Mouse (Mus musculus) kidney, postnatal 4 days (tissue): ENCODE data around the gene Zbbx.
A peak's percentile ranks its signal among the peaks of the same experiment; 100 is the strongest.

ENCODE experiments used
- DNase-seq, 2 experiments: peaks; one replicate each; pipeline ENCODE4 v3.0.0; 2021; ENCODE audit warnings: mixed read lengths in 2 of 2

Gene Zbbx

DNA sequence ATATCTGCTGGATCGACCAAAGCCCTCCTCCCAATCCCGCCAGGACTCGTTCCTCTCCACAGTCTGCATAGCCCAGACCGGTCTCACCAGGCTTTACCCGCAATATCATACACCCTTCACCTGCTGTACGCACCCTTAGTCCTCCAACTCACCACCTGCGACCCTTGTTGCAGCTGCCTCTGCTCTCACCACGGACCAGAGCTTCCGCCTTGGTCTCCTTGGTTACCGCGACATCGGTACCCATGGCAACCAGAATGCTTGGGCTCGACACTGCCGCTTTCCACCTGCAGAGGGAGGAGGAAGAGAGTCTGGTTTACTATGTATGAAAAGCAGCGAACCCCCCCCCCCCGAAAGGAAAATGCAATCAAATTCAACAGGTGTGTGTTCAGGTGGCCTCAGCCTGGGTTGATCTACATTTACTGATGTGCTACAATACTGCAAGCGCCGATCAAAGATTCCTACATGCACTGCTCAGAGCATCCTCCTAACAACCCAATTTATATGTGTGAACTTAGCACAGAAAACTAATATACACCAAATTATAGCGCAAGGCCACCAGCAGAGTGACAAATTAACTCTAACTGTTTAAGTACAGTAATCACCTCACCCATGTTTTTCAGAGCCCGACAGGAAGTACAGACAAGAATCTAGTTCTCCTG lies at the start of gene Zbbx:
TSS of gene Zbbx (minus strand) at position 197 of the 659 bp plus-strand sequence.
- peak; percentile 69 to 75 for DNase-seq

DNA sequence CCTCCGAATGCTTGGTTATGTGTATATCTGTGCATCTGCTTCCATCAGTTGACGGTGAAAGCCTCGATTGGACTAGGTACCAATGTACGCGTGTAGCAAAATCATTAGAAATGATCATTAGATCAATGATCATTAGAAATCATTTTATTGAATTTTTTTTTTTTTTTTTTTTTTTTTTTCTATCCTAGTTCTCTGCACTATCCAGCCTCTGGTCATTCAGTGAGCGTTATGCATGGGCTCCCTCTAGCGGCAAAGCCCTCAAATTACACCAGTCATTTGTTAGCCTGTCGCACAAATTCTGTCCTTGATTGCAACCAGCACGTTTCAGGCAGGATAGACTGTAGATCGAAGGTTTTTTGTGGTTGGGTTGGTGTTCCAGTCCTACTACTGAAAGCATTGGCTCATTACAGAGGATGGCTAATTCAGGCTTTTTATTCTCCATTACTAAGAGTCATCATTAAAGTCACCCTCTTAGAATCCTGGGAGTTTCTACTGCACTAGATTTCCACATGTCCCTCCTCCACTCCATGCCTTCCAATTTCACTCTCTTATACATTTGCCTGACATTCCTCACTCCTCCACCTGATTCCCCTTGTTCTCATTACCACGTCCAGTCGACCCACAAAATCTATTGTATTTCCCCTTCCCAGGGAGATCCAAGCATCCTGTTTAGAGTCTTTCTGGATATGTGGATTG lies 38.1 kb upstream of the Zbbx start:
- DNase-seq, result peak; percentile 68 to 70

DNA sequence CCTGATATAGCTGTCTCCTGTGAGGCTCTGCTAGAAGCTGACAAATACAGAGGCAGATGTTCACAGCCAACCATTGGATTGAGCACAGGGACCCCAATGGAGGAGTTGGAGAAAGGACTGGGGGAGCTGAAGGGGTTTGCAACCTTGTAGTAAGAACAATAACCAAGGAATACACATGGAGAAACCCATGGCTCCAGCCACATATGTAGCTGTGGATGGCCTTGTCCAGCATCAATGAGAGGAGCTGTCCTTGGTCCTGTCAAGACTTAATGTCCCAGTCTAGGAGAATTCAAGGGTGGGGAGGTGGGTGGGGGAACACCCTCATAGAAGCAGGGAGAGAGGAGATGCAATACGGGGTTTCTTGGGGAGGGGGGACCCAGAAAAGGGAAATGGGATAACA lies 17.8 kb upstream of the Zbbx start:
- peak in 1 of 2 experiments; percentile 3 for DNase-seq

DNA sequence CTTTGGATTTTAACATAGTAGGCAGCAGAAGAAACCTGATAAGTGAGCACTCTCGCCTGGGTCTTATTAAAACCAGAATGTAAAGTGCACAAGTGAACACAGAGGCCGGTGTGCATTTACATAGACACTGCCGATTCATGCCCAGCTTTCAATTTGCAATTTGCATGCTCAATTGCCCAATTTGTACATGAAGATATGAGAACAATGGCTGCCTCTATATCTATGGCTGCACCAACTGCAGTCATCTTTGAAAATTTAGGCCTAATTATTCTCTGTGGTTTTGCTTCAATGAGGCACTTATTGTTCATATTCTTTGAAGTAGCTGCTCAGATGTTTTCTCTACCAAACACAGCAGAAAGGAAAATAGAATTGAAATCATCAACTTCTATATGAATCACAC lies 23.0 kb downstream of the Zbbx start:
- DNase-seq, result no peak

DNA sequence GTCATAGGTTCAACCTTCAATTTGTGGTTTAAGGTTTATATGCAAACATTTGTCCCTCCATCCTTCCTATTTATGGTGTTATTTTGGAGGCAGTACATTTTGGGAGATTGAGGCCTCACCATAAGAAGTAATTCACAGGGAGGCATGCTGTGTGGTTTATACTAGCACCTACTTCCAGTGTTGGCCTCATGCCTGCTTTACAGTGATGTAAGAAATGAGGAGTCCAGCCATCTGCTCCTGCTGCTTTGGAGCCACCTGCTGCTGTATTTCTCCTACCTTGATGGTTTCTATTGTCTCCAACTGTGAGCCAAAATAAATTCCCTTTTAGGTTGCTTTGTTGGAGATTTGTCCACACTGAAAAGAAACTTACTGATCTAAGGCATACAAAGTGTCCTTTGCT lies 60.0 kb downstream of the Zbbx start:
- DNase-seq, result no peak

DNA sequence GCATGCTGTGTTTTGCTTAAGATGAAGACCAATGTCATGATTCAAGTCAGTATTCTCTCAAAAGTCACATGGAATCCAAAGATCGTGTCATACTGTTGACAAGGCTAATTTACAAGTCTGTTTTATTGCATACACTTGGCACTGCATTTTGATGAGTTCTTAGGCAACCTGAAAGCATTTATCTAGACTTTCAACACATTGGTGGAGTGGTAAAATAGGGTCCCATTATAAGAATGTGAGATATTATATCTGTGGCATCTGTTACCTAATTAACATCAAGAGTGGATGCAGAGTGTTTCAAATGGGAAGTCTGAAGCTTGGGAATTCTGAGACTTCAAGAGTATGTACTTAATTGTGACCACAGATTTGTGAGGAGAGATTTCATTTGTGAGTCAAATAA lies 79.1 kb downstream of the Zbbx start:
- no peak for DNase-seq

DNA sequence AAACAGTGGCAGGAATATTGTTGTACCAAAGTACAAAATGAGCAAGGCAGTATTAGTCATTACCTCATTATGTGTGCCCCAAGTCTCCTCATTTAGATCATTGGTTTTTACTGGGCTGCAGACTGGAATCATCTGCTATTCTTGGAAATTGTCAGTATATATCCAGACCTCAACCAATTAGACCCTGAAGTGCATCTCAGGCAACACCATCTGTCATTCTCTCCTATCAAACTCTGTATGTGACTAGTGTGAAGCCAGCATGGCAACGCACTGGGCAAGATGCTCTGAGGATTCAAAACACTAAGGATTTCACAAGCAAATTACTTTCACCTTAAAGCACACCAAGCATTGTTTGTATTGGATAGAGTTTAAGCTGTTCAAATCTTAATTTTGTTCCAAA lies 85.9 kb downstream of the Zbbx start:
- no peak for DNase-seq

DNA sequence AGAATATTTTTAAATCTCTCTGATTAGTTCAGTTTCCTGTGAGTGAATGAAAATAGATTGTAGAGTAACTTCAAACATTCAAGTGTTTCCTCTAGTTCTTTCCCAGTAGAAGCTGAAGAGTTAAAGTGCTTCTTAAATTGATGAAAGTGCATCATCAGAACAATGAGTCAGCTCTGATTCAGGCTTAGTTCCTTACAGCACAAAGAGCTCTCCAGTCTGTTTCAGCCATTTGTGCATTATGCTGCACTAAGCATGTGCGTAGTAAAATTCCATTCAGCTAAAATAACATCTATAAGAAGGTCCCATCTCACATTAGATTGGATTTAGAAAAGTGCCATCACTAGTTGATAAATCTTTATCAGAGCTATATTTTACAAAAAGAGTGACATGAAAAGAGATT lies 155.1 kb downstream of the Zbbx start:
- DNase-seq, result no peak
